Mouse (Mus musculus): ENCODE measurements around the gene Best2. TPM values are rescaled to one million over a fixed set of nuclear protein-coding genes. Genes with fewer than 3 reads are reported as not detected.

Best2 gene
- not detected for total RNA-seq (2021)
- long read RNA-seq, experiment 1: 0 reads
- long read RNA-seq, experiment 2: 0 reads

DNA sequence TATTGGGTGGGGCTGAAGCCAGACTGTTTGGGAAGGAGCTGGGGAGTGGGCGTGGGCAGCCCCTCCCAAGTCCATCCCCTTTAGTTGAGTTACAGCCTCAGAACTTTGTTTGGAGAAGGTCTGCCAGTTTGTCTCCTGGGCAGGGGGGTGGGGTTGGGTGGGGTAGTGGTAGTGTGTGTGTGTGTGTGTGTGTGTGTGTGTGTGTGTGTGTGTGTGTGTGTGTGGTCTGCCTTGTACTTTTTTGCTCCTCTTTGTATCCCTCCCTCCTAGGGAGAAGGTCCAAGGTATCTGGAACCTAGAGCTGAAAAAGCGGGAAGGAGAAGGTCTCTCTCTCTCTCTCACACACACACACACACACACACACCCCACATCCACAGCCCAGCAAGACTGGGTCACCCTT, at the start of gene Best2:
Best2 (minus strand) TSS at position 101 of the 400 bp plus-strand sequence.
- DNase-seq: no peak
- intact Hi-C loops (cut with DNase I): no loop called here

DNA sequence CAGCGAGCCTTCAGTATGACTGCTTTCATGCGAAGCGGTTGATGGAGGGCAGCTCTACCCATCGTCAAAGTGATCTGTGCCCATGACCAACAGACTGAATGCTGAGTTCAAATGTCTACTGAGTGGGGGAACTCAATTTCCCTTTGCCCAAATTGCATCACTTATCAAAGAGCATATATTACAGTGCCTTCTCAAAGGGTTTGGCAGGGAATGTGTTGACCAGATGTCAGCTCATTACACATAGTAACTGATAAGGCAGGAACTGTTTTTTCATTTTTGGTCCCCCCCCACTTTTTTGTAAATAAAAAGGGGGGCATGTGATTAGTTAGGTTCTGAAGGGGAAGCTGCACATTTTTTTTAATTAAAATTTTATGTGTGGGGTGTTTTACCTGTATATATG, 48.3 kb upstream of the Best2 start:
- DNase-seq: no peak
- intact Hi-C loops (cut with DNase I): no loop called here

DNA sequence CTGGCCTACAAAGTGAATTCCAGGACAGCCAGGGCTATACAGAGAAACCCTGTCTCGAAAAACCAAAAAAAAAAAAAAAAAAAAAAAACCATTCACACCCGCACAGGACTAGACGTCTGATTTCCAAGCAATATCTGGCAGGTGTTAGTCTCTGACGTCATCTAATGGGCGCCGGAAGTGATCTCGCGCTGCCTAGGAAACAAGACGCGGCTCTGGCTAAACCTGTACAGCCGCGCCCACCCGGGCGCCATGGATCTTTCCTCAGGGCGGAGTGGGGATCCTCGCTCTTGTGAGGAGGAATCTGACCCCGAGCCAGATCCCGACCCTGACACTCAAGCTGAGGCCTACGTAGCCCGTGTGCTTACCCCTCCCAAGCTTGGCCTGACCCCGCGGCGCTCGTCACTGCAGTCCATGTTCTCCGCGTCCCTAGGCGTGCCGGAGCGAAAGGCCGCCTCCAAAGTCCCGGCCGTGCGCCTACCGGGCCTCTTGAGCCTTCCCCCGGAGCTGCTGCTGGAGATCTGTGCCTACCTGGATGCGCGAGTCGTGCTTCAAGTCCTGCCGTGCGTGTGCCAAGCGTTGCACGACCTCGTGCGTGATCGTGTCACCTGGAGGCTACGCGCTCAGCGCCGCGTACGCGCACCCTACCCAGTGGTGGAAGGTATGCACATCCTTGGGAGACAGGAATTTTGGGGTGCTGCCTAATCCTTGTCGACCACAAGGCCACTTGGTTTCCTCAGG, 45.7 kb upstream of the Best2 start, which contains the start of gene Fbxw9:
Fbxw9 (plus strand) TSS at position 177 of the 738 bp plus-strand sequence.
- peak; percentile 82 to 91 for DNase-seq
- intact Hi-C loops (cut with DNase I): no loop called here

DNA sequence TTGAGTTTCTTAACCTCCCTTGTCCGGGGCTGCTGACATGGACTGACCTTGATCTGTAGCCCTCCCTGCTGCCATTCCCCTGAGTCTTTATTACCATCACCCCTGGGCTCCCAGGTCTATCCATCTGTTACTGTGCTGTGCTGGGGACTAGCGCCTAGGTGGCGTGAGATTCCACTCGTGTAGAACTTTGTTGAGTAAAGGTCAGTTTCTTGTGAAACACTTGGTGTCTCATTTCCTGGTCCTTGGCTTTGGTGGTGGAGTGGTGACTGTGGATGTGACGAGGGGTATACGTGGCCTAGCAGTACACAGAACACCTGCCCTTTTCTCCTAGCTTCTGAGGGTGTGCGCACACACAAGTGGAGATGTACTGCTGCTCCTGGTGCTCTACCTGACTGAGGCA, 43.0 kb upstream of the Best2 start:
- intact Hi-C loops (cut with DNase I): no loop called here
- no peak for DNase-seq

DNA sequence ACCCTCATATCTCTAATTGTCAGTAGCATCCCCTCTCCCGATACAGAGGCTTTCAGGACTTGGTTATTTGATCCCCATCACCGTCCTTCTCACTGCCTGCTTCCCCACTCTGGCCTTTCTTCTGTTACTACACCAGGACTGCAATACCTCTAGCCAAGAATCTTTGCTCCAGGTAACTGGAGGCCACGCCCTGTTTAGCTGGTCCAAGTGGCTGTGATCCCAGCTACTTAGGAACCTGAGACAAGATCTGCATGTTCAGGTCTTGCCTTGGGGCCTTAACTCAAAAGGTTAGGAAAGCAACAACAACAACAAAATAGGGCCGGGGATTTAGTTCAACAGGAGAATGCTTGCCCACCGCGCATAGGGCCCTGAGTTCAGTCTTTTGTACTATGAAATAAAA, 29.3 kb upstream of the Best2 start:
- intact Hi-C loops (cut with DNase I): no loop called here
- no peak for DNase-seq

DNA sequence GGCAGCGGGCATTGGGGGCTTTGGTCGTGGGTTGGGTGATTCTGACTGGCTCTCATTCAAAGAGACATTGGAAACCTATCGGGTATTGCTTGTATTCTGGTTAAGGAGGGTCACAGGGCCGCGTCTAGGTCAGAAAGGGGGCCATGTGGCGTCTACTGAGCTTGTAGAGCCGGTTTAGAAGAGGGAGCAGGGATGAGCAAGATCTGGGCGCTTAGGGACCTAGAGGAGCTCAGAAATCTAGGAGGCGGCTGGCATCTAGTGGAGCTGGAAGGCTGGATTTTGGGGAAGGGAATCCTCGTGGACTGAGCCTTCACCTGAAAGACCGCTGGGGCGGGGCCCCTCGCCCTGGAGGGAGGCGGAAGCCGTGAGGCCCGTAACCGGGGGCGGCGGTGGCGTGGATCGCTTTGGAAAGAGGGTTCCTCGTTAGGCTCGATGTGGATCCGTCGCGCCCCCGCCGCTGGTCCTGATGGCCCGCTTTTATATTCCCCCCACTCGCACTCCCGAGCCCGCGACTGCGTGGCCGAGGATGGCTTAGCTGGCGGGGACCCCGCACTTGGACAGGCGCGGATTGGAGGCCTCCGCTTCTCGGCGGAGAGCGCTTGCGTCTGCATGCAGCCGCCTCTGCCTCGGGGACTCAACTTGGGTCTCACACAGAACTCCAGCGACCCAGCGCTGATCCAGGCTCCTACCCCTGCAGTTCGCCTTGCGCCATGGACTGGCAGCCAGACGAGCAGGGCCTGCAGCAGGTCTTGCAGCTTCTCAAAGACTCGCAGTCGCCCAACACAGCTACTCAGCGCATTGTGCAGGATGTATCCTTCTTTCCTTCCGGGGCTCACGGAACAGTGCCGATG, 23.6 kb upstream of the Best2 start:
- intact Hi-C loops (cut with DNase I): no loop called here
- DNase-seq: peak; percentile 53 to 59

DNA sequence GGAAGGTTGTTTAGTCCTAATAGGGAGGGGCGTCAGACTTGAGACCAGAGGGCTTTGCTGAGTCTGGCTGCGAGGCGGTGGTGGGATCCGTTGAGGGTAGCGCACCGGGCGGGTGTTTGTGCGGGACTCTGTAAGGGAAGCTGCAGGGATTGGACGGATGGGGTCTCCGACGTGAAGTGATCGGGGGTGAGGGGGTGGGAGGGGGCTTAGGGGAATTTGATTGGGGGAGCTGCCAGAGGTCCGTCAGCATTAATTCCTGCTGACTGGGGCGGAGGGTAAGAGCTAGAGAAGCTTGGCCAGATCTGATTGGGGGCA, 23.0 kb upstream of the Best2 start:
- intact Hi-C loops (cut with DNase I): no loop called here
- no peak for DNase-seq

DNA sequence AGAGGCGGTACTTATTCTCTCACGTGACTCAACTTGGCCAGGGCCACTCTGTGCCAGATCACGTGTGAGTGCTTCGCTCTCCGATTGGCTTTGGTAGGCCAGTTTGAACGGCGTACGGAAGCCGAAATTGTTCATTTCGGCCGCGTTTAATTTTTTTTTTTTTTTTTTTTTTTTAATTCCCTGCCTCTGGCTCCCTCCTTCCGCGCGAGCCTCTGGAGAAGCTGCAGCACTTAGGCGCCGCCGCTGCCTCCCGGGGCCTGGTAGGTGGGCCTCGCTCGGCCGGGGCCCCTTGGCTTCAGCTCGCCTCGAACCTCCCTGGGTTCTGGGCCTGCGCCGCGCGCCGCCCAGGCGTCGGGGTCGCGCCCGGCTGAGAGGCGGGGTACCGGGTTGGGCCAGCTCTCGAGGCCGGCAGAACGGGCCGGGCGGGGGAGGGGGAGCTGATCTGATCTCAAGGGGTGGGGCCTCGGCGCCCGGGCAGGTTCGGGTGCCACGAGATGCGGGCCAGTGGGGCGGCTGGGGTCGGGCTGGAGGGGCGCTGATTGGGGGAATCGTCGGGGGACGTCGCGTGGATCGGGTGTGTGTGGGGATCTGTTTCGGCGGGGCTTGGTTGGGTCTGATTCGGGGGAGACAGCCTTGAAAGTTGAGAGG, 22.5 kb upstream of the Best2 start, which contains the start of gene Tnpo2:
Tnpo2 (plus strand) TSS at position 198 of the 648 bp plus-strand sequence.
- intact Hi-C loops (cut with DNase I): no loop called here
- DNase-seq: peak; percentile 87 to 89

DNA sequence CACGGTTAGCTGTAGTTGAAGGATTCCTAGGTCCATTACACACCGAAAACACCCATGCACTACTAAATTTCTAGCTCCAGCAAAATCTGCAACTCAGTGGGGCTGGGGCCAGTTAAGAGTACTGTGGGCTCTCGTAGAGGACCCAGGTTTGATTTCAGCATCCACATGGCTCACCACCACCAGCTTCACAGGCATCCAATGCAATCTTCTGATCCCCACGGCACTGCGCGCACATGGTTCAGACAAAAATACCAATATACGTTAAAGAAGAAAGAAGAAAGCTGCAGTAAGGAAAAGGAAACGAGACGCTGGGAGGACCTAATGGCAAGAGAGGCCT, 22.0 kb upstream of the Best2 start:
- intact Hi-C loops (cut with DNase I): no loop called here
- DNase-seq: no peak

DNA sequence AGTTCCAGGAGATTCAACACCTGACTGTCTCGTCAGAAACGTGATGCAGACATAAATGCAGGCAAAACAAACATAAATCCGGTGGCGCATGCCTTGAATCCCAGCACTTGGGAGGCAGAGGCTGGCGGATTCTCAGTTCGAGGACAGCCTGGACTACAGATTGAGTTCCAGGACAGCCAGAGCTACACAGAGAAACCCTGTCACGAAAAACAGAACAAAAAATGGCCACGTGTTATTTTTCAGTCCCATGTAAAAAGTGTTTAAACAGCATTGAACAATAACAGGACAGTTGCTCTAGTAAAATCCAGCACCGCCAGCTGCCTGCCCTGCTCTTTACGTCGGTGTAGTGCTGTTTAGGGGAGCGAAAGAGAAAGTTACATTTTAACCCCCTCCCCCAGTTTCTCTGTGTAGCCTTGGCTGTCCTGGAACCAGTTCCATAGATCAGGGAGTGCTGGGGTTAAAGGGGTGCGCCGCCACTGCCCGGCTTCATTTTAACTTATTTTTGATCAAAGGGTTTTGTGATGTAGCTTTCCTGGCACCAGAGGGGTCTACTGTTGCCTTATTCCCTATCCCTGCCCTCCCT, 21.5 kb upstream of the Best2 start:
- peak in 1 of 2 experiments; percentile 23 for DNase-seq

DNA sequence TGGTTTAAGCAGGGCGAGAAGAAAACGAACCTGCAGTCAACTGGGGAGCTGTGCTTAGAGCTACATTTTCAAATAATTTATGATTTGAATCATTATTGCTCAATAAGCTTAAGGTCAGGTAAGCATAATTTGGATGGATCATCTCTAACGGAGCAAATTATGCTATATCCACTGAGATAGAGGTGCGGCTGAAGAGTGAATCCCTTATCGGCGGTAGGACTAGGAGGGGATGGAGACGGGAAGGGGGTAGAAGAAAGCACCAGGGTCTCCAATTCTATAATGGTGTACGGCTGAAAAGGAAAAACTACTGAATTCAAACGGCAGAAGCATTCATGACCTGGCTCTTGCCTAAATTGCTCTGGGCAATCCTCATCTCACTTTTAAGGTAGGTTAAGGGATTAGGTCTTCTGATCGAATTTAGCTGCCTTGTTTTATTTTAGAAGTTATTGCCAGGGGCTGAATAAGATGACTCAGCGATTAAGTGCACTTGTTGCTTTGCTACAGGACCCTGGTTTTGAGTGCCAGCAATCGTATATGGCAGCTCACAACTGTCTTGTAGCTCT, 20.9 kb upstream of the Best2 start:
- intact Hi-C loops (cut with DNase I): no loop called here
- DNase-seq: no peak

More for the DNA sequence above, 21.5 kb upstream of the Best2 start:
- intact Hi-C loops (cut with DNase I): no loop called here

DNA sequence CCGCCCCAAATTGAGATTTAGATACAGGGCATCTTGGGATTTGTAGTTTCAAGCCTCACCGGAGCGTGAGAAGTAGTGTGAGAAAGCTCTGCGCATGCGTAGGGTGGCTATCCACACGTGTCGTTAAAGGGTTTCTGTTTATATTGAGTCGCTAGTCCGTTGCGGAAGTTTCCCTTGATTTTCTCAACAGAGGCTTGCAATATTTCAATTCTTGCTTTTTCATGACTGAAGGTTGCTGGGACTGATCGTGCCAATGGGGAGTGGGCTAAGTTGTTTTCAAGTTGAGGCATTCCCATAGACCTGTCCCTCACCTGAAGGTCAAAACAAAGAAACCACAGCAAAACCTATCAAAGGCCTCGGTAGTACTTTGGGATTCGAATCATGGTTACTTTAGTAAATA, 20.4 kb upstream of the Best2 start:
- DNase-seq: peak; percentile 69 to 74
- intact Hi-C loops (cut with DNase I): no loop called here

DNA sequence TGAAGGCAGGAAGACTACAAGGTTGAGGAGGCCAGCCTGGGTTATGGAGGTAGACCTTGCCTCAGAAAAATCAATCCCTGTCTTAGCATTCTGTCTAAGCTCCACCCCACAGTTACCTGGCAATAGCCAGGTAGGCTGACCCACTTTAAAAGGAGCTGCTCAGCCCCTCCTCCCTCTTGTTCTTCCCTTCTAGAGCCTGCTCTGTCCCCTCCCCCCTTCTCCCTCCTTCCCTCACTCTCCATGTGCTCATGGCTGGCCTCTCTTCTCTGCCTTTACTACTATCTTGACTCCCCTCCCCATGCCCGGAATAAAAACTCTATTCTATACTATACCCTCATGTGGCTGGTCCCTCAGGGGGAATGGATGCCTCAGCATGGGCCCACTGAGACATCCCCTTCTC, 19.5 kb upstream of the Best2 start:
- no peak for DNase-seq
- intact Hi-C loops (cut with DNase I): no loop called here

DNA sequence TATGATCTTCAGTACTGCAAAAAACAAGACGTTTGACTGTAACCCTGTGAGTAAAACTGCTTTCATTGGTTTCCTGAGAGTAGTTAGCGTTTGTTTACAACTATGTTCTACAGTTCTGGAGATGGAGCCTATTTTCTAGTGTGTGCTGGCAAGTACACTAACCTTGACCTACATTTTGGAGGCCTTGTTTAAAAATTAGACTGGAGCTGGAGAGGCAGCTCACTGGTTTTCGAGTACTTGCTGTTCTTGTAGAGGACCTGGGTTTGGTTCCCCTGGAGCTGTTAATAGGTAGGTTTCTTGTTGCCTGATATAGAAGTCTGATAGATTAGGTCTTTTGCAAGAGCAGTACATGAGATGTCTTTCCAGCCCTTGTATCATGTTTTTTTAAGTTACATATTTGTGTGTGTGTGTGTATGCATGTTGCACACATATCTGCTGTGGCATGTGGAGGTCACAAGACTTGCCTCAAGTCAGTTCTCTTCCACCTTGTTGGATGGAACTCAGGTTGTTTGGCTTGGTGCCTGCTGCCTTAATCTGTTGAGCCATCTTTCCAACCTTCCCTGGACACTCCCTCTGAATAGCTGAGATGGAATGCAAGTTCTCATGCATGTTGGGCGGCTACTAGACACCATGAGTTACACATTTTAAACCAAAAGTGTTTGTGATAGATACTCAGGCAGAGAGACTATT, 18.4 kb upstream of the Best2 start:
- no peak for DNase-seq
- intact Hi-C loops (cut with DNase I): no loop called here

DNA sequence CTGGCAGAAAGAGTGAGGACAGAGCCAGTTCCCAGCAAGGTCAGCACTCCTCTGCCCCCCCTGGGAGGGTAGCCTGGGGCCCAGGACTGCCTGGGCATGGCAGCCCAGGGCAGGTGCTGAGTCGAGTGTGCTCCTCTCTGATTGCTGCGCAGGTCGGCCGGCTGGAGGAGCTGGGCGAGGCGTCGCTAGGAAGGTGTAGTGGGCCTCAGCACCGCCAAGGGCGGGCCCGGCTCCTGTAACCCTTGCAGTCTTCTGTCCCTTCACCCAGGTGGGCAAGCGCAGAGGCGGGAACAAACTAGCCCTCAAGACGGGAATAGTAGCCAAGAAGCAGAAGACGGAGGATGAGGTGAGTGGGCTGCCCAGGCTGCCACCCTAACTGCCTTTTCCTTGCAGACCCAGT, 14.9 kb upstream of the Best2 start:
- intact Hi-C loops (cut with DNase I): no loop called here

DNA sequence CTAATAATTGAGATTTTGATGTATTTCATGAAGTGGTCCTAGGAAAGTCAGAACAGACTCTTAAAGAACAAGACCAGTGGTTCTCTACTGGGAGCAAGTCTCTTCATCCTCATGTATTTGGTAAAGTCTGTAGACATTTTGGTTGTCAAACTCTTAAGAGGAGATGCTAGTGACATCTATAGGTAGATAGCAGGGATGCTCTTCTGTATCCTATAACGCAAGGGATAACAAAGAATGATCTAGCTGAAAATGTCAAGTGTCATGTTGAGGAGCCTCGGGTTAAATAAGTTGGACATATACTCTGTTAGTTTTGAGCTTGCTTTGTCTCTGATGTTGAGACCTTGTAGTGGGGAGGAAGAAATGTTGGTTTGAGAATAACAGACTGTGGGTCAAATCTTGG, 13.6 kb upstream of the Best2 start:
- intact Hi-C loops (cut with DNase I): no loop called here
- no peak for DNase-seq

More for the DNA sequence above, 14.9 kb upstream of the Best2 start:
- DNase-seq: no peak

DNA sequence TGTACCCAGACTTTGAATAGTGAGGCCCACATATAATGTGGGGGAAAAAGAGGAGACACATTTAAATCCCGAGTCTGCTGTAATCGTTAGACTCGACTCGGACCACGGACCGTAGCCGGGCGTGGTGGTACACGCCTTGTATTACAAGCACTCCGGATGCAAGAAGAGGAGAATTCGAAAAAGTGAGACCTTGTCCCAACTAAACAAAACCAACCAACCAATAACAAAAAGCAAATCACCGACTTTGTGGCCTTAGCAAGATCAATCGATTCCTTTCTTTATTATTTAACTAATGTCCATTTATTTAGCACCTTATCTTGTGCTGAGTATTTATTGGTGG, 13.2 kb upstream of the Best2 start:
- DNase-seq: no peak
- intact Hi-C loops (cut with DNase I): no loop called here

DNA sequence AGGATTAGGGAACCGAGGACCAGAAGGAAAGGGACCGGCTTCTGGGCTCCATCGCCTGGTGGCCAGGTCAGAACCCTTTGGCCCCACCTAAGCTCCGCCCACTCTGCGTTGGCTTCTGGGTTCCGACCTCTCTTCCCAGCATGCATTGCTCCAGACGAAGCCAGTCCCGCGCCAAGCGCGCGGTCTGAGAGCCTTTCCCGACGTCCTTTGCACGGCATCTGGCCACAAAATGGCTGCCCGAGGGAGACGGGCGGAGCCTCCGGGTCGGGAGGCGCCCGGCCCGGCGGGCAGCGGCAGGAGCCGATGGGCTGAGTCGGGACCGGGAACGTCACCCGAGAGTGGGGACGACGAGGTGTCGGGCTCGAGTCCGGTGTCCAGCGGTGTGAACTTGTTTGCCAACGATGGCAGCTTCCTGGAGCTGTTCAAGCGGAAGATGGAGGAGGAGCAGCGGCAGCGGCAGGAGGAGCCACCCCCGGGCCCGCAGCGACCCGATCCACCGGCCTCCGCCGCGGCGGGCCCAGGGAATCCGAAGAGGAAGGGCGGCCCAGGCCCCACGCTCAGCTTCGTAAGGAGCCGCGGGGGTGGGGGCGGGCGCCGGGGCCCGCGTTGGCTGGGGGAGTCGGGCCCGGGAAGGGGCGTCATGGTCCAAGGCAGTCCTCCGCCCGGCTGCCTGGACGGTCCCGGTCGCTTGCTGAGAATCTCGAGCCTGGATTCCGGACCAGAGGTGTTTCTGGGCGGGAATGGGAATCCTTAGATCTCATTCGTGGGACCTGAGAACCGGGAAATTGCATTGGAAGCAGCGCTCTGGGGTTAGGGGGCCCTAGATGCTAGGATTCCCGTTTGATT, 12.6 kb upstream of the Best2 start, which contains the start of gene Trir:
Trir (plus strand) TSS at position 154 of the 846 bp plus-strand sequence.
- intact Hi-C loops (cut with DNase I): no loop called here
- peak; percentile 97 to 98 for DNase-seq

Data from heart, postnatal 14 days (tissue).